Mouse (Mus musculus) liver, postnatal 0 days (tissue): Measurements from ENCODE around the gene Ppil6. TPM values are rescaled to one million over a fixed set of nuclear protein-coding genes. Genes with fewer than 3 reads are reported as not detected.

Experiments
- ATAC-seq: fragments of 200-750 bp; cut with Nextera tagmentation; 2 replicates; pipeline ENCODE4 v1.8.0; 2017; ENCODE audit warnings: mild to moderate bottlenecking, moderate library complexity
- DNase-seq: peaks from one replicate; pipeline ENCODE4 v3.0.0-alpha.2; 2016
- H3K27ac ChIP-seq: fragments of 300-500 bp; sonication (generic); 2 replicates; pipeline ENCODE4 v1.5.1; 2014; ENCODE audit warnings: antibody characterized with exemption, moderate library complexity, mild to moderate bottlenecking, low read depth
- H3K27me3 ChIP-seq: fragments of 300-500 bp; sonication (generic); 2 replicates; pipeline ENCODE4 v1.6.1; 2014; ENCODE audit warnings: low read length, control low read depth, mixed read lengths; ENCODE audit not compliant: insufficient read depth
- H3K36me3 ChIP-seq: fragments of 300-500 bp; sonication (generic); replicated peaks from 2 replicates; pipeline ENCODE4 v1.6.1; 2014; ENCODE audit warnings: mild to moderate bottlenecking, control low read depth, low read length, moderate library complexity, mixed read lengths; ENCODE audit not compliant: insufficient read depth
- H3K4me1 ChIP-seq: fragments of 300-500 bp; sonication (generic); 2 replicates; pipeline ENCODE4 v1.6.1; 2014; ENCODE audit warnings: antibody characterized with exemption, mild to moderate bottlenecking, control low read depth; ENCODE audit not compliant: insufficient read depth
- H3K4me2 ChIP-seq: fragments of 300-500 bp; sonication (generic); 2 replicates; pipeline ENCODE4 v1.6.1; 2014; ENCODE audit warnings: low read depth, mild to moderate bottlenecking, low read length, moderate library complexity, mixed read lengths
- H3K4me3 ChIP-seq: fragments of 300-500 bp; sonication (generic); 2 replicates; pipeline ENCODE4 v1.5.1; 2014; ENCODE audit warnings: low read depth, low read length
- H3K9ac ChIP-seq: fragments of 300-500 bp; sonication (generic); replicated peaks from 2 replicates; pipeline ENCODE4 v1.6.1; 2014; ENCODE audit warnings: mild to moderate bottlenecking, moderate library complexity
- H3K9me3 ChIP-seq: fragments of 300-500 bp; sonication (generic); 2 replicates; pipeline ENCODE4 v1.6.1; 2016; ENCODE audit warnings: mild to moderate bottlenecking, control low read depth, low read length, mixed read lengths
- CTCF ChIP-seq: sonication (generic); IDR thresholded peaks from 2 replicates; pipeline ENCODE4 v1.5.1; 2016; ENCODE audit warnings: antibody characterized with exemption, low read depth
- EP300 ChIP-seq: IDR thresholded peaks from 2 replicates; pipeline ENCODE4 v1.6.1; 2016; ENCODE audit warnings: antibody characterized with exemption, low read depth, mild to moderate bottlenecking
- WGBS: fragments of 180-500 bp; shearing (Covaris S2); extraction: QIAGEN DNeasy Blood & Tissue Kit; methylation state at CpG from one replicate; pipeline ENCODE4 v1.1.7; 2014; ENCODE audit not compliant: insufficient replicate concordance; 5-methylcytosine and 5-hydroxymethylcytosine counted together
- polyA plus RNA-seq: library from polyadenylated mRNA; unstranded; fragments of >200 nt; fragmentation: Nextera tagmentation; extraction: Ambion mirVana; gene quantifications from 2 replicates; pipeline ENCODE4 v1.2.1, GENCODE M21; 2015

Ppil6 gene
- polyA plus RNA-seq, 1 experiment from 2014 or later: 0.25 TPM

GRCm38 (mm10) chr10:41543844-41544243 is 53.6 kb downstream of the Ppil6 start:
- DNase-seq (no peak), ATAC-seq (no peak)
- TF ChIP-seq EP300 (no peak), CTCF (no peak)
- Histone ChIP-seq H3K27ac (no peak overlapping the region), H3K4me3 (no peak overlapping the region), H3K4me2 (no peak overlapping the region), H3K9ac (no peak overlapping the region), H3K36me3 (no peaks in the 10 kb centered on the region), H3K27me3 (no peaks in the 10 kb centered on the region), H3K4me1 (no peaks in the 10 kb centered on the region), H3K9me3 (no peaks in the 10 kb centered on the region)
- WGBS: 49% methylated on average over 2 of the region's 2 CpGs

- no peak overlapping the region for H3K27ac ChIP-seq
- H3K4me3 ChIP-seq: no peak overlapping the region
- ATAC-seq (peak; percentile 50; the same call in 1 of the 2 replicates), DNase-seq (peak; percentile 30)
- H3K9me3 ChIP-seq: peaks cover 7% of the 10 kb centered on the region; the same call in 1 of the 2 replicates
- no peaks in the 10 kb centered on the region for H3K27me3 ChIP-seq
- TF ChIP-seq EP300 (no peak), CTCF (no peak)
- H3K36me3 ChIP-seq: no peaks in the 10 kb centered on the region
- no peak overlapping the region for H3K4me2 ChIP-seq
- no peak overlapping the region for H3K9ac ChIP-seq
- no peaks in the 10 kb centered on the region for H3K4me1 ChIP-seq
- WGBS: 17% methylated on average over 7 of the region's 7 CpGs
Observed at GRCm38 (mm10) chr10:41544481-41545190, 54.4 kb downstream of the Ppil6 start.

GRCm38 (mm10) chr10:41545224-41545755 is 55.1 kb downstream of the Ppil6 start:
- WGBS: 52% methylated on average over 7 of the region's 7 CpGs
- Histone ChIP-seq H3K4me2 (no peak overlapping the region), H3K4me3 (no peak overlapping the region), H3K27ac (no peak overlapping the region), H3K9ac (no peak overlapping the region), H3K27me3 (no peaks in the 10 kb centered on the region), H3K36me3 (no peaks in the 10 kb centered on the region), H3K4me1 (no peaks in the 10 kb centered on the region), H3K9me3 (peaks cover 9% of the 10 kb centered on the region; the same call in 1 of the 2 replicates)
- TF ChIP-seq EP300 (no peak), CTCF (no peak)
- no peak for ATAC-seq
- DNase-seq: no peak

GRCm38 (mm10) chr10:41546396-41547165 is 56.3 kb downstream of the Ppil6 start:
- H3K9me3 ChIP-seq: peaks cover 9% of the 10 kb centered on the region; the same call in 1 of the 2 replicates
- ATAC-seq: no peak
- H3K36me3 ChIP-seq: no peaks in the 10 kb centered on the region
- no peak overlapping the region for H3K4me2 ChIP-seq
- WGBS: 75% methylated on average over 13 of the region's 13 CpGs
- H3K4me3 ChIP-seq: no peak overlapping the region
- H3K27ac ChIP-seq: no peak overlapping the region
- no peak for TF ChIP-seq EP300
- no peak for TF ChIP-seq CTCF
- no peaks in the 10 kb centered on the region for H3K27me3 ChIP-seq
- no peak overlapping the region for H3K9ac ChIP-seq
- H3K4me1 ChIP-seq: no peaks in the 10 kb centered on the region
- no peak for DNase-seq

DNA sequence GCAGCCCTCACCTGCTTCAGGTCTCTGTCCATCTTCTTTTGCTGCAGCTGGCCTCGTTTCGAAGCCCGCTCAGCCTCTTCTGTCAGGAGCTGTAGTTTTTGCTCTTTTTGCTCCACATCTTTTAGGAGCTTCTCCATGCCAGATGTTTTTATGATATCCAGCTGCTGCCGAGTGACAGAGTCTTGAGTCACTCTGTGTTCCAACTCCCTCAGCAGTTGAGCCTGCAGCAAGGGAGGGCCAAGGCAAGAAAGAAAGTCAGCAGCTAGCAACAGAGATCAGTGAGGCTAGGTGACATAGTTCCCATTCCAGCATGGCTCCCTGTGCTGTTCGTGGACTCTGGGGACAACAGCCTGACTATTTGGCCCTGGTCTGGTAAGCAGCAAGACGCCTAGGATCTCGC is 60.5 kb downstream of the Ppil6 start:
- H3K36me3 ChIP-seq: no peaks in the 10 kb centered on the region
- 81% methylated on average over 7 of the region's 7 CpGs for WGBS
- DNase-seq: no peak
- H3K27me3 ChIP-seq: no peaks in the 10 kb centered on the region
- H3K4me1 ChIP-seq: peaks cover 6% of the 10 kb centered on the region; the same call in 1 of the 2 replicates
- no peak overlapping the region for H3K9ac ChIP-seq
- TF ChIP-seq EP300 (no peak), CTCF (no peak)
- no peak for ATAC-seq
- no peak overlapping the region for H3K4me2 ChIP-seq
- peaks cover 9% of the 10 kb centered on the region; the same call in 1 of the 2 replicates for H3K9me3 ChIP-seq
- H3K27ac ChIP-seq: no peak overlapping the region
- no peak overlapping the region for H3K4me3 ChIP-seq

DNA sequence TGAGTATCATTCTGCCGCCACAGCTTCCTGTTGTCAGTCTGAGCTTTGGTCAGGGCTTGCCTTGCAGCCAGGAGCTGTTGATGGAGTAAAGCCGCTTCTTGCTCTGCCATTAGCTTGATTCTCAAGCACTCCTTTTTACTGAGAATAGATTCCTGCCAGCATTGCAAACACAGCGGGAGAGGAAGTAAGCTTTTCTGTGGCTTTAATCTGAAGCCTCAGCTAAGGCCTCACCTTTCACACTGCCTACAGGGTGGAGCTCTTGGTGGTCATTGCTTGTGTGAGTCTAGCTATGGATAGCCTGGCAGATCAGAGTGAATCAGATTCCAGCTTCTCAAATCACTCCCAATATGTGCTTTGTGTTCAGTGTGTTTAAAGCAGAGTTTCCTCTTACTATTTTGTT is 62.1 kb downstream of the Ppil6 start:
- Histone ChIP-seq H3K4me2 (no peak overlapping the region), H3K9me3 (peaks cover 9% of the 10 kb centered on the region; the same call in 1 of the 2 replicates), H3K27me3 (no peaks in the 10 kb centered on the region), H3K36me3 (no peaks in the 10 kb centered on the region), H3K9ac (no peak overlapping the region), H3K27ac (peak overlapping the region; percentile 73), H3K4me1 (peaks cover 6% of the 10 kb centered on the region; the same call in 1 of the 2 replicates), H3K4me3 (no peak overlapping the region)
- WGBS: 27% methylated on average over 3 of the region's 3 CpGs
- ATAC-seq (no peak), DNase-seq (no peak)
- TF ChIP-seq EP300: no peak
- TF ChIP-seq CTCF: no peak
